Mouse (Mus musculus): Measurements from ENCODE around the gene Ppp2r1b.

GRCm38 (mm10) chr9:50858681-50859080 lies 13.6 kb downstream of the Ppp2r1b start:
- TF ChIP-seq CTCF (IDR thresholded peaks at IDR 0.05; ENCODE audit: low read depth) (no peak), EP300 (IDR thresholded peaks at IDR 0.05; ENCODE audit: low read depth) (no peak)
